Mouse (Mus musculus) lung, adult 10 weeks (tissue): ENCODE data around the gene Gm11541. TPM values are rescaled to one million over a fixed set of nuclear protein-coding genes. Genes with fewer than 3 reads are reported as not detected.

ENCODE experiments used
- polyA plus RNA-seq: library from polyadenylated mRNA; stranded (reverse); fragments of 350-450 nt; fragmentation: Illumina TruSeq; extraction: RNeasy Lipid Tissue Mini Kit (QIAGEN cat#74804); gene quantifications from one replicate; pipeline ENCODE4 v1.2.3, GENCODE M21; 2014; ENCODE audit warnings: low read depth, low replicate concordance; ENCODE audit not compliant: insufficient read depth

Gm11541 gene
- polyA plus RNA-seq, result not detected

GRCm38 (mm10) chr11:94704472-94704871, at the start of gene Gm11541:
Gm11541 (minus strand) TSS chr11:94704499.

GRCm38 (mm10) chr11:94741732-94742272, 37.5 kb upstream of the Gm11541 start, which contains the start of gene Cdc34b:
Cdc34b (plus strand) TSS chr11:94741782.

GRCm38 (mm10) chr11:94676754-94677606, 27.3 kb downstream of the Gm11541 start, which contains the start of gene Xylt2:
Xylt2 (minus strand) TSS chr11:94677515.

DNA sequence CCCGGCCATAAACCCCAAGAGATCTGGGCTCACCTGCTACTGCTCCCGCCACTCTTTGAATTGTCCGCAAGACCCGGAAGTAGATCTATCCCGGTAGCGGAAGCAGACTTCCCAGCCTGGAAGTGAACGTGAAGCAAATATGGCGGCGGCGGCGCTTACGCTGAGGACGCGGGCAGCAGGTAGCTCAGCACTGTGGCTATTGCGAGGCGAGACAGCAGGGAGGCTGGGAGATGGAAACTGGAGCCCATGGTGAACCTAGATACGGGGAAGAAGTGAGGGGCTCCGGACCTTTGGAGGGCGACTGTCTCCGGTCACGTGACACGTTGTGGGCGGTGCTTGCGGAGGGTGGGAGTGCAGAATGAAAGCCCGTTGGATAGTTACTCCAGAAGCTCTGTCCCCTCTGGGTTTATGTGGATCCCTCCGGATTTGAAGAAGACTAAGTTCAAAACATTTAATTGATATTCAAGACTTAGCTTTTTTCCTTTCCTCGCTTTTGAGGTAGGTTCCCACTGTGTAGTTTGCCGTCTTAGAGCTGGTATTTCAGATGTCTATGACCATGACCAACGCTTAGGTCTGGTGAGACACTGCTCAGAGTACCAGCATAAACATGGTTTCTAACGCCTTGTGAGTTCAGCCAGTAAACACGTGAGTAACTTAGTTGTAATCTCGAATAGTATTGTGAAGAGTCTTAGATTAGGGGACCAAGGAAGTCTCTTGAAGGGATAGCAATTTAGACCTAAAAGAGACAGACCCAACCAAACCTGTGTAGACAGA, 50.4 kb downstream of the Gm11541 start, which contains the start of the genes Mrpl27 and Eme1:
TSS of gene Mrpl27 (plus strand) at position 105 of the 774 bp plus-strand sequence.
TSS of gene Eme1 (minus strand) at position 302 of the 774 bp plus-strand sequence.

Other genes starting within 250 kb of the Gm11541 start
- 0.23 TPM for gene Cacna1g, start 230.3 kb downstream of the Gm11541 start, polyA plus RNA-seq
- 0.11 TPM for gene Spata20, start 218.3 kb downstream of the Gm11541 start, polyA plus RNA-seq
- gene Epn3, start 204.5 kb downstream of the Gm11541 start, polyA plus RNA-seq, result 21.0 TPM
- gene Mycbpap, start 182.8 kb downstream of the Gm11541 start, polyA plus RNA-seq, result 9.0 TPM
- 2.1 TPM for gene Rsad1, start 155.2 kb downstream of the Gm11541 start, polyA plus RNA-seq
- gene Chad, start 139.5 kb downstream of the Gm11541 start, polyA plus RNA-seq, result 20.1 TPM
- gene Acsf2, start 102.6 kb downstream of the Gm11541 start, polyA plus RNA-seq, result 10.8 TPM
- gene Lrrc59, start 74.7 kb downstream of the Gm11541 start, polyA plus RNA-seq, result 32.8 TPM
- gene Mrpl27, start 50.7 kb downstream of the Gm11541 start, polyA plus RNA-seq, result 76.6 TPM
- 0.35 TPM for gene Eme1, start 50.5 kb downstream of the Gm11541 start, polyA plus RNA-seq
- 9.5 TPM for gene Xylt2, start 27.0 kb downstream of the Gm11541 start, polyA plus RNA-seq
- gene Cdc34b, start 37.3 kb upstream of the Gm11541 start, polyA plus RNA-seq, result not detected
- not detected for gene Tmem92, start 78.2 kb upstream of the Gm11541 start, polyA plus RNA-seq
- gene Col1a1, start 231.7 kb upstream of the Gm11541 start, polyA plus RNA-seq, result 42.1 TPM